28 mouse cellular contexts compared by ENCODE assay signal in the genomic region with DNA sequence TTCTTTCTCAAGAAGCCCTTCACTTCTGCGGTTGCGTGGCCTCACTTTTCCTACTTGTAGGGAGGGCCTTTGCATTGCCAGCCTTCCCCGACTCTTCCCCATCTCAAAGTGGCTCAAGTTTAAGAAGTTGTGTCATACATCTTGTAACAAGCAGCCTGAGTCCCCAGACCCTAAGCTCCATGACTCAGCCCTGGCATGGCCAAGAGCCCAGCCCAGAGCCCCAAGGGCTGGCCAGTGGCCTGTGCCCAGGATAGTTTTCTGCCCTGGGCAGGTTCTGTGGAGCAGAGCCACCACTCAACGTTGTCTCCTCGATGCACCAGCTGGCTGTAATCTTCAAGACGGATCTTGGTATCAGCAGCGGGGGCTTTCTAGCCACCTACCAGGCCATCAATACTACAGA. TPM values are rescaled to one million over a fixed set of nuclear protein-coding genes. Genes with fewer than 3 reads are reported as not detected.
DNase-seq lines count a peak whose midpoint lies in the region; ATAC-seq and TF ChIP-seq lines count a peak whose summit lies in the region.
"Had no signal": no experiment of that assay in that cellular context is flagged by ENCODE, and none has a peak within 500 bp of the region (broad histone marks: within the 10 kb centered on the region; RNA-seq: fewer than 3 reads in every experiment).

No protein-coding gene starts in this region.

- TF ChIP-seq CTCF in gastrocnemius, adult 2 months (IDR thresholded peaks at IDR 0.05) = no peak
- TF ChIP-seq CTCF in bone marrow, adult 2 months (IDR thresholded peaks at IDR 0.05; ENCODE audit: control insufficient read depth, insufficient read depth, low read length) = no peak

- H3K27me3 ChIP-seq in forebrain, embryonic 15.5 days = no peaks in the 10 kb centered on the region
- no peaks in the 10 kb centered on the region for H3K27me3 ChIP-seq in forebrain, embryonic 13.5 days
- H3K27me3 ChIP-seq: CH12.LX; embryonic facial prominence, embryonic 15.5 days; heart, embryonic 12.5 days; intestine, embryonic 15.5 days had no signal

- peaks cover 0 to 20% of the 10 kb centered on the region in 2 experiments; a peak in 2 of 4 replicates for H3K4me1 ChIP-seq in ES-E14 (ENCODE audit: control insufficient read depth in 2 of 2, insufficient read depth in 2 of 2, low read length in 2 of 2, poor library complexity in 1 of 2)
- peaks cover 1% of the 10 kb centered on the region; the same call in 1 of the 2 replicates for H3K4me1 ChIP-seq in bone marrow, adult 2 months (ENCODE audit: control insufficient read depth, insufficient read depth, low read length)
- peaks cover 35% of the 10 kb centered on the region for H3K4me1 ChIP-seq in forebrain, embryonic 15.5 days
- H3K4me1 ChIP-seq in forebrain, embryonic 13.5 days = peaks cover 39% of the 10 kb centered on the region

- H3K4me3 ChIP-seq in gastrocnemius, adult 2 months = no peak overlapping the region
- H3K4me3 ChIP-seq in ES-E14 (ENCODE audit: insufficient read depth in 1 of 2, low read depth in 1 of 2, low read length in 2 of 2, poor library complexity in 1 of 2, severe bottlenecking in 1 of 2) = no peak overlapping the region
- H3K4me3 ChIP-seq in bone marrow, adult 2 months (replicated peaks; ENCODE audit: control insufficient read depth, low read depth, low read length) = no peak overlapping the region
- H3K4me3 ChIP-seq in forebrain, embryonic 15.5 days = no peak overlapping the region
- no peak overlapping the region for H3K4me3 ChIP-seq in forebrain, embryonic 13.5 days
- H3K4me3 ChIP-seq: embryonic facial prominence, embryonic 15.5 days; erythroblast, embryonic 14.5 days; forebrain, embryonic 10.5 days; heart, embryonic 12.5 days; hindbrain, embryonic 10.5 days; intestine, embryonic 15.5 days had no signal

- in situ Hi-C loops in ES-E14 (cut with MboI; ENCODE audit: low sequenced_read_pairs in 2 of 2, unreplicated experiment in 2 of 2) = no loop called here

- no peaks in the 10 kb centered on the region for H3K9me3 ChIP-seq in ES-E14 (ENCODE audit: control insufficient read depth, insufficient read depth, low read depth, low read length)
- no peaks in the 10 kb centered on the region for H3K9me3 ChIP-seq in forebrain, embryonic 15.5 days
- no peaks in the 10 kb centered on the region for H3K9me3 ChIP-seq in forebrain, embryonic 13.5 days (replicated peaks)
- H3K9me3 ChIP-seq: embryonic facial prominence, embryonic 15.5 days; forebrain, embryonic 10.5 days; heart, embryonic 12.5 days; hindbrain, embryonic 10.5 days; intestine, embryonic 15.5 days had no signal

- DNase-seq in adrenal gland, adult 2 months = peak; percentile 48
- no peak for DNase-seq in adrenal gland, postnatal 25 days
- DNase-seq in gastrocnemius, adult 2 months = peak; percentile 78
- DNase-seq in gastrocnemius, postnatal 10 days = no peak
- no peak for DNase-seq in ES-E14 (ENCODE audit: low read depth, low spot score)
- DNase-seq: cerebellum, adult 11 months; cerebellum, adult 8-10 months; cerebellum, postnatal 14 days; embryo, embryonic 11 days; kidney, adult 18-20 months had no signal

- H3K4me2 ChIP-seq in forebrain, embryonic 15.5 days (replicated peaks) = no peak overlapping the region
- H3K4me2 ChIP-seq in forebrain, embryonic 13.5 days = no peak overlapping the region
- H3K4me2 ChIP-seq: embryonic facial prominence, embryonic 15.5 days; heart, embryonic 12.5 days; hindbrain, embryonic 14.5 days; intestine, embryonic 15.5 days had no signal

- ATAC-seq in forebrain, embryonic 15.5 days (replicated peaks) = no peak
- ATAC-seq in forebrain, embryonic 13.5 days = no peak
- ATAC-seq: forebrain, embryonic 16.5 days; intestine, embryonic 15.5 days had no signal

- H3K27ac ChIP-seq in gastrocnemius, adult 2 months = peak overlapping the region; percentile 88
- H3K27ac ChIP-seq in ES-E14 (ENCODE audit: insufficient read depth, low read depth, low read length, poor library complexity, severe bottlenecking) = peak overlapping the region; percentile 10; the same call in 1 of the 2 replicates
- peak overlapping the region; percentile 57 for H3K27ac ChIP-seq in bone marrow, adult 2 months (ENCODE audit: control insufficient read depth, insufficient read depth, low read depth, low read length, poor library complexity)
- no peak overlapping the region for H3K27ac ChIP-seq in forebrain, embryonic 15.5 days (replicated peaks)
- H3K27ac ChIP-seq in forebrain, embryonic 13.5 days = no peak overlapping the region
- H3K27ac ChIP-seq: embryonic facial prominence, embryonic 15.5 days; forebrain, embryonic 10.5 days; hindbrain, embryonic 10.5 days; hindbrain, embryonic 14.5 days; intestine, embryonic 15.5 days had no signal

- intact Hi-C loops in gastrocnemius, adult 2 months (cut with DNase I) = loop anchor here (5.0 kb wide), 1 partner anchor 118 kb away; no protein-coding TSS in a partner anchor

- H3K9ac ChIP-seq in ES-E14 (ENCODE audit: insufficient read depth, low read depth, low read length, poor library complexity, severe bottlenecking) = no peak overlapping the region
- H3K9ac ChIP-seq in forebrain, embryonic 15.5 days (replicated peaks) = no peak overlapping the region
- no peak overlapping the region for H3K9ac ChIP-seq in forebrain, embryonic 13.5 days
- H3K9ac ChIP-seq: embryonic facial prominence, embryonic 15.5 days; heart, embryonic 12.5 days; hindbrain, embryonic 14.5 days; intestine, embryonic 15.5 days had no signal

- no peak for TF ChIP-seq POLR2A in bone marrow, adult 2 months (IDR thresholded peaks at IDR 0.05; ENCODE audit: borderline replicate concordance, control insufficient read depth, low read depth, low read length)

- WGBS in bone marrow, adult 2 months = 71% methylated on average over 7 of the region's 7 CpGs
- 92% methylated on average over 7 of the region's 7 CpGs for WGBS in forebrain, embryonic 15.5 days
- WGBS in forebrain, embryonic 13.5 days = 94% methylated on average over 7 of the region's 7 CpGs

- peaks cover 13% of the 10 kb centered on the region; the same call in 1 of the 2 replicates for H3K36me3 ChIP-seq in ES-E14 (ENCODE audit: control insufficient read depth, insufficient read depth, low read length, poor library complexity, severe bottlenecking)
- no peaks in the 10 kb centered on the region for H3K36me3 ChIP-seq in forebrain, embryonic 15.5 days
- peaks cover 37% of the 10 kb centered on the region for H3K36me3 ChIP-seq in forebrain, embryonic 13.5 days (ENCODE audit: poor library complexity, severe bottlenecking)

RNA-seq across cellular contexts. Expression of a gene that starts 2.2 kb away (rescaled TPM):
- total RNA-seq in adrenal gland, adult 2 months (2021) = 10 to 100 TPM; 11.2 to 17.6 TPM
- polyA plus RNA-seq in adrenal gland, adult 2 months (2012; rRNA removed) = 32.4 and 34.3 TPM in 2 replicates
- total RNA-seq in adrenal gland, postnatal 25 days (2021) = 9.9 and 10.9 TPM in 2 replicates
- total RNA-seq in gastrocnemius, adult 2 months (2021) = 1 to 10 TPM; 2.5 to 7.6 TPM
- 10 to 100 TPM; 25.9 to 26.0 TPM for total RNA-seq in gastrocnemius, postnatal 10 days (2021)
- total RNA-seq in ES-E14 (2012; rRNA removed) = 0.79 and 1.6 TPM in 2 replicates
- polyA plus RNA-seq in bone marrow, adult 2 months (2011; ENCODE audit: insufficient read depth, insufficient read length, low replicate concordance, missing spikeins) = 3.3 TPM in 1 of 2 replicates, not detected in the other
- polyA plus RNA-seq in forebrain, embryonic 15.5 days (2015; fragmentation: Nextera tagmentation; extraction: Ambion mirVana) = 2.2 and 3.6 TPM in 2 replicates
- 1.0 and 1.2 TPM in 2 replicates for polyA plus RNA-seq in forebrain, embryonic 13.5 days (2015; fragmentation: Nextera tagmentation; extraction: Ambion mirVana)
- total RNA-seq: CH12.LX; common myeloid progenitor, adult 5-6 weeks; granulocyte monocyte progenitor cell, adult 5-6 weeks had no signal
- polyA plus RNA-seq: forebrain, embryonic 10.5 days had no signal

RNA-seq across cellular contexts. Expression of a gene that starts 3.4 kb away (rescaled TPM):
- total RNA-seq in adrenal gland, adult 2 months (2021) = under 1 TPM in 1 of 2 experiments, not detected in 1; 0.10 TPM
- 0.40 TPM in 1 of 2 replicates, not detected in the other for polyA plus RNA-seq in adrenal gland, adult 2 months (2012; rRNA removed)
- total RNA-seq in adrenal gland, postnatal 25 days (2021) = not detected in 2 replicates
- not detected for total RNA-seq in gastrocnemius, adult 2 months (2021)
- under 1 TPM in 1 of 2 experiments, not detected in 1; 0.18 TPM for total RNA-seq in gastrocnemius, postnatal 10 days (2021)
- 0.09 and 0.11 TPM in 2 replicates for total RNA-seq in ES-E14 (2012; rRNA removed)
- 0.95 TPM in 1 of 2 replicates, not detected in the other for polyA plus RNA-seq in bone marrow, adult 2 months (2011; ENCODE audit: insufficient read depth, insufficient read length, low replicate concordance, missing spikeins)
- polyA plus RNA-seq in forebrain, embryonic 15.5 days (2015; fragmentation: Nextera tagmentation; extraction: Ambion mirVana) = 0.18 and 0.23 TPM in 2 replicates
- 0.06 and 0.23 TPM in 2 replicates for polyA plus RNA-seq in forebrain, embryonic 13.5 days (2015; fragmentation: Nextera tagmentation; extraction: Ambion mirVana)
- total RNA-seq: adrenal gland, adult 18-20 months; CH12.LX; common myeloid progenitor, adult 5-6 weeks; heart, adult 8-10 months; heart, postnatal 25 days had no signal
- polyA plus RNA-seq: erythroblast, embryonic 14.5 days; forebrain, embryonic 16.5 days; heart, embryonic 12.5 days; heart, embryonic 16.5 days had no signal

RNA-seq across cellular contexts. Expression of a gene that starts 8.4 kb away (rescaled TPM):
- under 1 TPM; 0.12 to 0.76 TPM for total RNA-seq in adrenal gland, adult 2 months (2021)
- 1.1 TPM in 1 of 2 replicates, not detected in the other for polyA plus RNA-seq in adrenal gland, adult 2 months (2012; rRNA removed)
- total RNA-seq in adrenal gland, postnatal 25 days (2021) = 0.82 and 1.5 TPM in 2 replicates
- total RNA-seq in gastrocnemius, adult 2 months (2021) = 1 to 10 TPM in 1 of 2 experiments, under 1 TPM in 1; 0.71 to 1.4 TPM
- total RNA-seq in gastrocnemius, postnatal 10 days (2021) = under 1 TPM; 0.23 to 0.49 TPM
- 0.18 and 0.26 TPM in 2 replicates for total RNA-seq in ES-E14 (2012; rRNA removed)
- not detected in 2 replicates for polyA plus RNA-seq in bone marrow, adult 2 months (2011; ENCODE audit: insufficient read depth, insufficient read length, low replicate concordance, missing spikeins)
- polyA plus RNA-seq in forebrain, embryonic 15.5 days (2015; fragmentation: Nextera tagmentation; extraction: Ambion mirVana) = 0.17 and 0.18 TPM in 2 replicates
- polyA plus RNA-seq in forebrain, embryonic 13.5 days (2015; fragmentation: Nextera tagmentation; extraction: Ambion mirVana) = 0.19 TPM in 1 of 2 replicates, not detected in the other
- total RNA-seq: CH12.LX; common myeloid progenitor, adult 5-6 weeks; granulocyte monocyte progenitor cell, adult 5-6 weeks had no signal
- polyA plus RNA-seq: erythroblast, embryonic 14.5 days had no signal

RNA-seq across cellular contexts. Expression of a gene that starts 8.4 kb away (rescaled TPM):
- total RNA-seq in adrenal gland, adult 2 months (2021) = 10 to 100 TPM; 28.7 to 30.4 TPM
- 72.9 and 76.9 TPM in 2 replicates for polyA plus RNA-seq in adrenal gland, adult 2 months (2012; rRNA removed)
- 30.3 and 36.4 TPM in 2 replicates for total RNA-seq in adrenal gland, postnatal 25 days (2021)
- total RNA-seq in gastrocnemius, adult 2 months (2021) = 1 to 10 TPM; 3.0 to 3.1 TPM
- total RNA-seq in gastrocnemius, postnatal 10 days (2021) = 10 to 100 TPM; 13.0 to 15.1 TPM
- 19.9 and 23.1 TPM in 2 replicates for total RNA-seq in ES-E14 (2012; rRNA removed)
- 11.2 and 28.8 TPM in 2 replicates for polyA plus RNA-seq in bone marrow, adult 2 months (2011; ENCODE audit: insufficient read depth, insufficient read length, low replicate concordance, missing spikeins)
- polyA plus RNA-seq in forebrain, embryonic 15.5 days (2015; fragmentation: Nextera tagmentation; extraction: Ambion mirVana) = 39.9 and 40.1 TPM in 2 replicates
- 45.7 and 50.1 TPM in 2 replicates for polyA plus RNA-seq in forebrain, embryonic 13.5 days (2015; fragmentation: Nextera tagmentation; extraction: Ambion mirVana)

RNA-seq across cellular contexts. Expression of a gene that starts 29.4 kb away (rescaled TPM):
- total RNA-seq in adrenal gland, adult 2 months (2021) = 10 to 100 TPM; 30.5 to 52.2 TPM
- polyA plus RNA-seq in adrenal gland, adult 2 months (2012; rRNA removed) = 24.9 and 39.4 TPM in 2 replicates
- total RNA-seq in adrenal gland, postnatal 25 days (2021) = 32.2 and 32.9 TPM in 2 replicates
- 10 to 100 TPM; 17.5 to 24.4 TPM for total RNA-seq in gastrocnemius, adult 2 months (2021)
- 100 to 1,000 TPM; 107 to 115 TPM for total RNA-seq in gastrocnemius, postnatal 10 days (2021)
- 53.1 and 108 TPM in 2 replicates for total RNA-seq in ES-E14 (2012; rRNA removed)
- polyA plus RNA-seq in bone marrow, adult 2 months (2011; ENCODE audit: insufficient read depth, insufficient read length, low replicate concordance, missing spikeins) = 3.5 and 6.3 TPM in 2 replicates
- 11.3 and 13.1 TPM in 2 replicates for polyA plus RNA-seq in forebrain, embryonic 15.5 days (2015; fragmentation: Nextera tagmentation; extraction: Ambion mirVana)
- 15.6 and 16.7 TPM in 2 replicates for polyA plus RNA-seq in forebrain, embryonic 13.5 days (2015; fragmentation: Nextera tagmentation; extraction: Ambion mirVana)
- polyA plus RNA-seq: erythroblast, embryonic 14.5 days had no signal

Comparison
In these comparisons a context has a peak if more than half of its experiments do, and no peak if none do; other contexts are left out.
1. DNase-seq: peak in adrenal gland, adult 2 months (single experiment) and gastrocnemius, adult 2 months (single experiment); none in adrenal gland, postnatal 25 days (single experiment), gastrocnemius, postnatal 10 days (single experiment) and ES-E14 (single experiment).
2. H3K27ac ChIP-seq: peak in gastrocnemius, adult 2 months (single experiment), ES-E14 (single experiment) and bone marrow, adult 2 months (single experiment); none in forebrain, embryonic 15.5 days (single experiment) and forebrain, embryonic 13.5 days (single experiment).